Mouse (Mus musculus) myocyte (in vitro differentiated cells): ENCODE measurements around the gene Erh. TPM values are rescaled to one million over a fixed set of nuclear protein-coding genes. Genes with fewer than 3 reads are reported as not detected.
A peak's percentile ranks its signal among the peaks of the same experiment; 100 is the strongest.

Source experiments
- H3K27me3 ChIP-seq: one replicate; pipeline ENCODE4 v1.6.1; 2011; ENCODE audit not compliant: control insufficient read depth, insufficient read depth, insufficient read length
- H3K36me3 ChIP-seq: one replicate; pipeline ENCODE4 v1.6.1; 2011; ENCODE audit not compliant: control insufficient read depth, insufficient read depth
- H3K4me2 ChIP-seq: one replicate; pipeline ENCODE4 v1.6.1; 2011; ENCODE audit warnings: low read depth, control low read depth
- H3K4me3 ChIP-seq: one replicate; pipeline ENCODE4 v1.5.1; 2011; ENCODE audit warnings: mild to moderate bottlenecking, control low read depth, moderate library complexity
- H3K79me2 ChIP-seq: one replicate; pipeline ENCODE4 v1.6.1; 2011; ENCODE audit not compliant: control insufficient read depth, insufficient read depth
- H3ac ChIP-seq: one replicate; pipeline ENCODE4 v1.6.1; 2011; ENCODE audit not compliant: control insufficient read depth, insufficient read length
- CEBPB ChIP-seq: IDR thresholded peaks from 2 replicates; pipeline ENCODE4 v1.6.1; 2011; ENCODE audit warnings: mild to moderate bottlenecking, moderate library complexity; ENCODE audit not compliant: poor library complexity, insufficient read depth, severe bottlenecking
- E2F4 ChIP-seq: IDR thresholded peaks from one replicate; pipeline ENCODE4 v1.6.1; 2011; ENCODE audit warnings: mild to moderate bottlenecking, control low read depth, moderate library complexity; ENCODE audit not compliant: insufficient read depth
- MAX ChIP-seq: IDR thresholded peaks from one replicate; pipeline ENCODE4 v1.6.1; 2011; ENCODE audit warnings: low read depth, mild to moderate bottlenecking, control low read depth
- MYOD1 ChIP-seq, 3 experiments: IDR thresholded peaks; one replicate each; pipeline ENCODE4 v1.6.1; 2011; ENCODE audit warnings: control low read depth in 2 of 3, low read depth in 2 of 3, mild to moderate bottlenecking in 2 of 3, moderate library complexity in 1 of 3; ENCODE audit not compliant: insufficient read length in 2 of 3, control insufficient read depth in 1 of 3
- MYOG ChIP-seq, 3 experiments: IDR thresholded peaks; one replicate each; pipeline ENCODE4 v1.6.1; 2011; ENCODE audit warnings: control low read depth in 2 of 3, low read depth in 2 of 3, mild to moderate bottlenecking in 2 of 3; ENCODE audit not compliant: insufficient read length in 2 of 3, control insufficient read depth in 1 of 3, insufficient read depth in 1 of 3
- POLR2A ChIP-seq: IDR thresholded peaks from one replicate; pipeline ENCODE4 v1.6.1; 2011; ENCODE audit warnings: low read depth, mild to moderate bottlenecking, control low read depth, moderate library complexity; ENCODE audit not compliant: insufficient read length
- POLR2AphosphoS2 ChIP-seq: IDR thresholded peaks from one replicate; pipeline ENCODE4 v1.6.1; 2011; ENCODE audit warnings: low read depth, control low read depth; ENCODE audit not compliant: insufficient read length
- REST ChIP-seq: IDR thresholded peaks from one replicate; pipeline ENCODE4 v1.6.1; 2011; ENCODE audit warnings: mild to moderate bottlenecking, control low read depth, moderate library complexity; ENCODE audit not compliant: insufficient read depth, insufficient read length
- SRF ChIP-seq: IDR thresholded peaks from one replicate; pipeline ENCODE4 v1.6.1; 2011; ENCODE audit warnings: low read depth; ENCODE audit not compliant: control insufficient read depth, insufficient read length
- TCF12 ChIP-seq: IDR thresholded peaks from one replicate; pipeline ENCODE4 v1.6.1; 2011; ENCODE audit warnings: mild to moderate bottlenecking, control low read depth; ENCODE audit not compliant: poor library complexity, insufficient read depth, severe bottlenecking
- TCF3 ChIP-seq: IDR thresholded peaks from one replicate; pipeline ENCODE4 v1.6.1; 2011; ENCODE audit warnings: low read depth, control low read depth; ENCODE audit not compliant: insufficient read length
- USF1 ChIP-seq: IDR thresholded peaks from one replicate; pipeline ENCODE4 v1.6.1; 2011; ENCODE audit warnings: low read depth, mild to moderate bottlenecking, control low read depth, moderate library complexity
- polyA plus RNA-seq: library from polyadenylated mRNA; unstranded; fragments of >200 nt; fragmentation: generic; extraction: Trizol; gene quantifications from one replicate; pipeline ENCODE4 v1.2.1, GENCODE M21; 2012; ENCODE audit warnings: missing spikeins

Gene Erh
- polyA plus RNA-seq, 1 experiment: 164 TPM

DNA sequence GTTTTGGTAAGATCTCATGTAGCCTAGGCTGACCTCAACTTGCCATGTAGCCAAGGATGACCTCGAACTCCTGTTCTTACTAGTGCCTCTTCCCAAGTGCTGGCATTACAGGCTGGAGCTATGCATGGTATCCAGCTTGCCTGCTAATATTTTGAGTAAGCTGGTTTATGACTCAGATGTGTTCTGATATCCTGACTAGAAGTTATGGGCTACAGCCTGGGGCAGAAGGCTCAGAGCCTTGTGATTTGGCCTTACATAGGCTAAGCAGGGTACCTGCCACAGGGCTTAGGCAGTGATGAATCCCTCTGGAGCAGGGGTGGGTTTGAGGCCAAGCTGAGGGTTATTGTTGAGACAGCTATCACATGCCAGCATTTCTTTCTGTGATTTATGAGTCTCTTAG, 35.6 kb downstream of the Erh start:
- Histone ChIP-seq H3K79me2 (no peaks in the 10 kb centered on the region), H3K27me3 (no peaks in the 10 kb centered on the region), H3K4me3 (no peak overlapping the region), H3K4me2 (no peak overlapping the region), H3ac (no peak overlapping the region), H3K36me3 (no peaks in the 10 kb centered on the region)
- TF ChIP-seq TCF12: no peak
- TF ChIP-seq MAX: no peak
- TF ChIP-seq SRF: no peak
- no peak for TF ChIP-seq CEBPB
- no peak for TF ChIP-seq REST
- TF ChIP-seq TCF3: no peak
- no peak for TF ChIP-seq E2F4
- TF ChIP-seq USF1: no peak
- TF ChIP-seq POLR2A: no peak

DNA sequence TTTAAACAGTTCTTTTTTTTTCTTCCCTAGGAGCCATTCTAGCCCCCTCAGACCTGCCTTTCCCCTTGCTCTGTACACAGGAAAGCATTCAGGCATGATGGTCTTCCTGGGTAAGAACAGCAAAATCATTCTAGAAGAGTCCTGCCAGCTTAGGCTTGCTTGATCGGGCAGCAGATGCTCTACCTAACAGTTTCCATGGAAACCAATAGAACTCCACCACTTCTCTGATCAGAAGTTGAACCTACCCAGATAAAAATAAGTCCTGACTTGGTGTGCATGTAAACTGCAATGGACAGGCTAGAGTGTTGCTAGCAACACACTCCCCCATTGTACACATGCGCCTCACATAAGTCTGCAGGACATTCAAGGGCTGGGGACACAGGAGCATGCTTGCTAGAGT, 39.9 kb downstream of the Erh start:
- H3K36me3 ChIP-seq: no peaks in the 10 kb centered on the region
- H3K27me3 ChIP-seq: no peaks in the 10 kb centered on the region
- H3K4me3 ChIP-seq: no peak overlapping the region
- TF ChIP-seq MYOD1 (IDR thresholded peaks at IDR 0.05; ENCODE audit: control insufficient read depth in 1 of 3, insufficient read length in 2 of 3, low read depth in 2 of 3): no peak
- TF ChIP-seq MYOG (IDR thresholded peaks at IDR 0.05; ENCODE audit: control insufficient read depth in 1 of 3, insufficient read depth in 1 of 3, insufficient read length in 2 of 3, low read depth in 2 of 3): no peak
- no peak for TF ChIP-seq TCF12
- TF ChIP-seq E2F4: no peak
- no peak for TF ChIP-seq TCF3
- TF ChIP-seq MAX: no peak
- TF ChIP-seq REST: no peak
- no peak for TF ChIP-seq SRF
- TF ChIP-seq POLR2AphosphoS2: no peak
- TF ChIP-seq USF1: no peak
- no peak overlapping the region for H3K4me2 ChIP-seq
- no peaks in the 10 kb centered on the region for H3K79me2 ChIP-seq
- H3ac ChIP-seq: no peak overlapping the region

DNA sequence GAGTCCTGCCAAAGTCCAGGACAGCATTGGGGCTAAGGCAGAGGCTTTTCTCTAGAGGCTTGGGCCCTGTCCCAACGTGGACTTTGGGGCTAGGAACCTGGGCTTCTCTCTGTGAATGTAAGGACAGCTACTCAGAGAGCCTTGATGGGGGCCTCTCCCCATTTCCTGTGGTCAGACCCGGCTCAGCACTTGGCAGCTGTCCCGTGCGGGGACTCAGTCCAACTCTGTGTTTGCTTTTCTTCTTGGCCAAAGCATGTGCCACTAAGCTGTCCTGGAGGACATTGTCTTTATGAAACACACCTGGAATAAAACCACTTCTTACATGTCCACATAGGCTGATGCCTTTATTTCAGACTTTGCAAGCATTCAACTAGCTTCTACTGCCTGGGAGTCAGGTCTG, 40.6 kb downstream of the Erh start:
- Histone ChIP-seq H3K36me3 (no peaks in the 10 kb centered on the region), H3K79me2 (no peaks in the 10 kb centered on the region), H3K4me3 (no peak overlapping the region), H3ac (no peak overlapping the region), H3K4me2 (no peak overlapping the region), H3K27me3 (no peaks in the 10 kb centered on the region)
- TF ChIP-seq REST: no peak
- no peak for TF ChIP-seq POLR2AphosphoS2
- TF ChIP-seq TCF3: no peak
- no peak for TF ChIP-seq POLR2A
- no peak for TF ChIP-seq USF1
- TF ChIP-seq SRF: no peak
- no peak for TF ChIP-seq TCF12
- no peak for TF ChIP-seq MYOG (IDR thresholded peaks at IDR 0.05; ENCODE audit: control insufficient read depth in 1 of 3, insufficient read depth in 1 of 3, insufficient read length in 2 of 3, low read depth in 2 of 3)

DNA sequence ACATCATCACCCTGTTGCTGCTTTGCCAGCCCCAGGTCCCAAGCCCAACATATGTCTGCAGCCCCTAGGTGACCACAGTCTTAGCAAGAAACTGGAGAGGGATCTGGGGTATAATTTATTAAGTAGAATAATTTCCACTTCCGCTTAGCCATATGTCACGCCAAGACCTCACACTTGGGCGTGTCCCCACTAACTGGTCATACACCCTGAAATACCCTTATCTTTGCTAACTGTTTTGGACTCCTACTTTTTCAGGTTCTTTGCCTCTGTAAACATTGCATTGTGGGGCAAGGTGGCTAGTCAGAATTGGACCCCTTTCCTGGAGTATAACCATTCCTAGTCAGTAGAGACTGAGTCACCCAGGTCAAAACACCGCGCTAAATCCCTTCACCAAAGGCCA, 41.7 kb downstream of the Erh start:
- no peak overlapping the region for H3K4me3 ChIP-seq
- no peak for TF ChIP-seq CEBPB
- no peak for TF ChIP-seq TCF3
- no peak for TF ChIP-seq POLR2A
- no peak for TF ChIP-seq MYOD1 (IDR thresholded peaks at IDR 0.05; ENCODE audit: control insufficient read depth in 1 of 3, insufficient read length in 2 of 3, low read depth in 2 of 3)
- TF ChIP-seq REST: no peak
- TF ChIP-seq SRF: no peak
- TF ChIP-seq TCF12: no peak
- no peak for TF ChIP-seq MYOG (IDR thresholded peaks at IDR 0.05; ENCODE audit: control insufficient read depth in 1 of 3, insufficient read depth in 1 of 3, insufficient read length in 2 of 3, low read depth in 2 of 3)
- no peak for TF ChIP-seq POLR2AphosphoS2
- no peak for TF ChIP-seq E2F4
- no peak for TF ChIP-seq MAX
- TF ChIP-seq USF1: no peak
- H3K27me3 ChIP-seq: no peaks in the 10 kb centered on the region
- H3K79me2 ChIP-seq: no peaks in the 10 kb centered on the region
- no peak overlapping the region for H3ac ChIP-seq
- H3K4me2 ChIP-seq: no peak overlapping the region
- H3K36me3 ChIP-seq: no peaks in the 10 kb centered on the region

DNA sequence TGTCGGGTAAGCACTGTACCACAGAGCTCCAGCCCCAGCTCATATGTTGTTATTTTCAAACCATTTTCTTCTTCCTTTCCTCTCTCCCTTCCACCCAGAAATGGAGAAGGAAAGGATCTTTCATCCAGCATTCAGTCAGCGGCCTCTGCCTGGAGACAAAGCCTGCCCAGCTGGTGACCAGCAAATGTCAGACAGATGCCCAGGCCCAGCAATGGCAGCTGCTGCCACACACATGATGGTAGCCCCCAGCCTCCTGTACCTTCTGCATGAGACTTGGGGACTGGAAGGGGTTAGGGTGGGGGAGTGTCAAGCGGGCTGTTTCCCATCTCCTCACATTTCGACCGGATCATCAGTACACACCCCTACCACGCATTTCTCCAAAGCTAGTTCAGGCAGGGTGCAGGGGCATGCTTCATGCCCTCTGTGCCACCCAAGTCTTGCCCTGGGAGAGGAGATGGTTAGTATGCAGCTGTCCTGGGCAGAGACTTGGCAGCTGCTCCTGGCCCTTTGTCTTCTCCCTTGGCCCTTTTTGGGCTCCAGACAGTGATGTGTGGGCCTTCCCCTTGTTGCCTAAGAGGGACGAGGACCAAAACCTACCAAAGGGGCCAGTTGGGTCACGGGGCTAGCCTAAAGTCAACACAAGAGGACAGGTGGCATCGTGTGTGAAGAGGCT, 42.4 kb downstream of the Erh start:
- no peak overlapping the region for H3K4me3 ChIP-seq

More for the DNA sequence above, 42.4 kb downstream of the Erh start:
- no peak overlapping the region for H3ac ChIP-seq
- H3K27me3 ChIP-seq: no peaks in the 10 kb centered on the region
- TF ChIP-seq TCF3 (peak; percentile 84), TCF12 (no peak), MYOG (IDR thresholded peaks at IDR 0.05; ENCODE audit: control insufficient read depth in 1 of 3, insufficient read depth in 1 of 3, insufficient read length in 2 of 3, low read depth in 2 of 3) (peak; percentile 33 to 83 (median 73)), SRF (no peak), REST (no peak), USF1 (no peak), MYOD1 (IDR thresholded peaks at IDR 0.05; ENCODE audit: control insufficient read depth in 1 of 3, insufficient read length in 2 of 3, low read depth in 2 of 3) (peak in 2 of 3 experiments; percentile 84 to 87), E2F4 (no peak), MAX (no peak), POLR2AphosphoS2 (no peak), POLR2A (no peak), CEBPB (no peak)
- H3K4me2 ChIP-seq: no peak overlapping the region
- H3K36me3 ChIP-seq: no peaks in the 10 kb centered on the region
- no peaks in the 10 kb centered on the region for H3K79me2 ChIP-seq
